Mouse (Mus musculus): ENCODE results near the gene Gm20903. TPM values are rescaled to one million over a fixed set of nuclear protein-coding genes. Genes with fewer than 3 reads are reported as not detected.
"Not testable (repeated sequence)": the region's sequence is repeated elsewhere in the genome, so short reads cannot be mapped to it uniquely, and the experiment has no call there.

The Gm20903 gene
- polyA plus RNA-seq (2016; fragmentation: Nextera tagmentation; extraction: Ambion mirVana) = not detected in 2 replicates

GRCm38 (mm10) chrY:73669015-73669414 lies at the start of gene Gm20903:
Gene Gm20903, plus strand, starts transcription at chrY:73669315.
- H3K36me3 ChIP-seq; H3K9me3 ChIP-seq; H3K4me1 ChIP-seq (replicated peaks); DNase-seq (ENCODE audit: low spot score); H3K4me3 ChIP-seq; H3K27ac ChIP-seq; H3K27me3 ChIP-seq (ENCODE audit: insufficient read depth, poor library complexity, severe bottlenecking): not testable (repeated sequence)
- no CpG with 5 or more reads among the region's 6 CpGs for WGBS
